Mouse (Mus musculus): ENCODE measurements around the gene Camk1d. TPM values are rescaled to one million over a fixed set of nuclear protein-coding genes. Genes with fewer than 3 reads are reported as not detected.
"Not testable (repeated sequence)": the region's sequence is repeated elsewhere in the genome, so short reads cannot be mapped to it uniquely, and the experiment has no call there.

Camk1d gene
- total RNA-seq, 2 experiments from 2014 or later = 0.96 to 2.0 TPM

GRCm38 (mm10) chr2:5588329-5588982, 125.9 kb downstream of the Camk1d start:
- no peak for DNase-seq
- intact Hi-C loops (cut with DNase I) = no loop called here

GRCm38 (mm10) chr2:5584318-5585027, 129.8 kb downstream of the Camk1d start:
- intact Hi-C loops (cut with DNase I) = no loop called here
- no peak for DNase-seq

- intact Hi-C loops (cut with DNase I) = no loop called here
- no peak for DNase-seq
Measured at GRCm38 (mm10) chr2:5579391-5579790, 134.9 kb downstream of the Camk1d start.

- no peak for DNase-seq
- intact Hi-C loops (cut with DNase I) = no loop called here
Measured at GRCm38 (mm10) chr2:5577399-5578129, 136.8 kb downstream of the Camk1d start.

GRCm38 (mm10) chr2:5572314-5573006, 141.9 kb downstream of the Camk1d start:
- DNase-seq = no peak
- intact Hi-C loops (cut with DNase I) = no loop called here

- DNase-seq = no peak
- intact Hi-C loops (cut with DNase I) = no loop called here
Measured at GRCm38 (mm10) chr2:5566611-5567010, 147.7 kb downstream of the Camk1d start.

- no peak for DNase-seq
- intact Hi-C loops (cut with DNase I) = no loop called here
Measured at GRCm38 (mm10) chr2:5563685-5564084, 150.6 kb downstream of the Camk1d start.

- DNase-seq = no peak
- intact Hi-C loops (cut with DNase I) = no loop called here
Measured at GRCm38 (mm10) chr2:5561446-5561845, 152.9 kb downstream of the Camk1d start.

- DNase-seq = no peak
- intact Hi-C loops (cut with DNase I) = no loop called here
Measured at GRCm38 (mm10) chr2:5553264-5553663, 161.1 kb downstream of the Camk1d start.

- no peak for DNase-seq
- intact Hi-C loops (cut with DNase I) = no loop called here
Measured at GRCm38 (mm10) chr2:5551758-5552255, 162.5 kb downstream of the Camk1d start.

- DNase-seq = no peak
- intact Hi-C loops (cut with DNase I) = no loop called here
Measured at GRCm38 (mm10) chr2:5549334-5549733, 165.0 kb downstream of the Camk1d start.

- intact Hi-C loops (cut with DNase I) = no loop called here
- DNase-seq = no peak
Measured at GRCm38 (mm10) chr2:5548872-5549271, 165.4 kb downstream of the Camk1d start.

- intact Hi-C loops (cut with DNase I) = no loop called here
- DNase-seq = no peak
Measured at GRCm38 (mm10) chr2:5540870-5541269, 173.4 kb downstream of the Camk1d start.

GRCm38 (mm10) chr2:5539894-5540293, 174.4 kb downstream of the Camk1d start:
- DNase-seq; intact Hi-C loops (cut with DNase I): not testable (repeated sequence)

- intact Hi-C loops (cut with DNase I) = no loop called here
- DNase-seq = no peak
Measured at GRCm38 (mm10) chr2:5533868-5534267, 180.4 kb downstream of the Camk1d start.

- intact Hi-C loops (cut with DNase I) = no loop called here
- DNase-seq = no peak
Measured at GRCm38 (mm10) chr2:5529992-5530391, 184.3 kb downstream of the Camk1d start.

GRCm38 (mm10) chr2:5519221-5519669, 195.1 kb downstream of the Camk1d start:
- no peak for DNase-seq
- intact Hi-C loops (cut with DNase I) = no loop called here

- DNase-seq = no peak
- intact Hi-C loops (cut with DNase I) = no loop called here
Measured at GRCm38 (mm10) chr2:5515106-5515505, 199.2 kb downstream of the Camk1d start.

- intact Hi-C loops (cut with DNase I) = no loop called here
- no peak for DNase-seq
Measured at GRCm38 (mm10) chr2:5514095-5514494, 200.2 kb downstream of the Camk1d start.

GRCm38 (mm10) chr2:5513621-5514020, 200.7 kb downstream of the Camk1d start:
- intact Hi-C loops (cut with DNase I) = no loop called here
- no peak for DNase-seq

- DNase-seq = no peak
- intact Hi-C loops (cut with DNase I) = no loop called here
Measured at GRCm38 (mm10) chr2:5510042-5510441, 204.3 kb downstream of the Camk1d start.
